Mouse (Mus musculus): ENCODE data around the gene Mlh1. TPM values are rescaled to one million over a fixed set of nuclear protein-coding genes. Genes with fewer than 3 reads are reported as not detected.

Gene Mlh1
- polyA plus RNA-seq, 1 experiment from 2014 or later, result 26.3 TPM

DNA sequence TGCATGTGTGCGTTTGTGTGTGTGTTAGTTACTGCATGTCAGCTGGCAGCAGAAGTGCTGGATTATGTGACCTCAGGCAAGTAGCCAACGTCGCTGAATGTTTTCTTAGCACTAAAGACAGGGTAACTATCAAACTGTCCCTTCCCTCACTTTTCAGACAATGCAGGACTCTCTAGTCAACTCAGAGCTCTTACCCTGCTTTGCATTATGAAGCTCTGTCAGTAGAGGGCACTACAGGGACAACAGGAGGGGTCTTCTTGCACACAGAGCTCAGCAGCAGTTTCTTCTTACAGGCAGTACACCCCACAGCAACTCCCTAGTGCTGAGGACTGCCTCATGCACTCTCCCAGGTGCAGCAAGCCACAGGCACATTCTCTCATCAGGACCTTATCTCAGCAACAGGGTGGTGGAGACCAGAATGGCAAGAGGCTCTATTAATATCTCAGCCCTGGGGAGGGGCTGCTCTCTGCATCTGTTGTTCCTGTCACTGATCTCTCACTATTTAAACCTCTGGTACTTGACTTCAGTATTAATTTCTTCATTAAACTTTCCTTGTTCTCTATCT is 23.8 kb downstream of the Mlh1 start:
- no peak overlapping the region for H3K27ac ChIP-seq (replicated peaks)
- WGBS, result 83% methylated on average over 3 of the region's 3 CpGs

DNA sequence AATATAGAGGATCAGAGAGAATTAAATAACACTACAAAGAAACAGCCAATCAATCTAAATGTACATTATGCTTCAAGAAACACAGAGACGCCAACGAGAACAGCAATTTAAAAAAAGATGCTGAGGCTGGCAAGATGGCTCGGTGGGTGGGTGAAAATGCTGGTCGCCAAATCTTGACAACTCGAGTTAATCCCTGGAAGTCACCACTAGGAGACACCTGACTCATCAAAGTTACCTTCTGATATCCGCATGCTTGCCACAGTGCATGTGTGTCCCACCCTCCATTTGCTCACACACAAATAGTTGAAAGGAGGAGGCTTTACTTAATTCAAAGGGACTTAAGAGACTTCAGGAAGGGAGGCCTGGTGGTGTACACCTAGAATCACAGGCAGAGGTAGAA is 26.0 kb downstream of the Mlh1 start:
- Histone ChIP-seq H3K9me3 (replicated peaks) (no peaks in the 10 kb centered on the region), H3K36me3 (peaks cover 47% of the 10 kb centered on the region), H3K27me3 (replicated peaks) (no peaks in the 10 kb centered on the region), H3K4me2 (no peak overlapping the region), H3K4me3 (replicated peaks) (no peak overlapping the region), H3K4me1 (no peaks in the 10 kb centered on the region), H3K9ac (replicated peaks) (no peak overlapping the region), H3K27ac (replicated peaks) (no peak overlapping the region)
- no peak for ATAC-seq (ENCODE audit: low FRiP score)
- WGBS, result 77% methylated on average over 6 of the region's 6 CpGs

More for the DNA sequence above, 23.8 kb downstream of the Mlh1 start:
- Histone ChIP-seq H3K9ac (replicated peaks) (no peak overlapping the region), H3K36me3 (peaks cover 52% of the 10 kb centered on the region), H3K27me3 (replicated peaks) (no peaks in the 10 kb centered on the region), H3K4me1 (no peaks in the 10 kb centered on the region), H3K9me3 (replicated peaks) (no peaks in the 10 kb centered on the region), H3K4me2 (no peak overlapping the region), H3K4me3 (replicated peaks) (no peak overlapping the region)
- ATAC-seq (ENCODE audit: low FRiP score), result no peak

DNA sequence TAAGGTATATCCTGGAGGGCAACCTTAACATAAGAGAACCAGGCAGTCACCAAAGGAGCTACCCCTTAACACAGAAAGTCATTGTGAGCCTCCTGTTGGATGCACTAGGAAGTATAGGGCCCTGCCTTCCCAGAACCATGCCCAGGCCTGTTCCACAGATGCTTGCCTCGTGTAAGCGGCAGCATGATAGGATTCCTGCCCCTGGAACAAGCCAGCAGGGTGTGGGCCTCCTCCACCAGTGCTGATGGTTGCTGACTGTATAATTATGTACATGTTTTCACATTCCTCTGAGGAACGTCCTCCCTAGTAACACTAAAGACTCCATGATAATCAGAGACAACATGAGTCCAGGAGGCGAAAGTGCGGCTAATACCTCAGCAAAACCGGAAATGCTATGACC is 28.2 kb downstream of the Mlh1 start:
- Histone ChIP-seq H3K4me3 (replicated peaks) (no peak overlapping the region), H3K36me3 (peaks cover 49% of the 10 kb centered on the region), H3K27ac (replicated peaks) (no peak overlapping the region)

DNA sequence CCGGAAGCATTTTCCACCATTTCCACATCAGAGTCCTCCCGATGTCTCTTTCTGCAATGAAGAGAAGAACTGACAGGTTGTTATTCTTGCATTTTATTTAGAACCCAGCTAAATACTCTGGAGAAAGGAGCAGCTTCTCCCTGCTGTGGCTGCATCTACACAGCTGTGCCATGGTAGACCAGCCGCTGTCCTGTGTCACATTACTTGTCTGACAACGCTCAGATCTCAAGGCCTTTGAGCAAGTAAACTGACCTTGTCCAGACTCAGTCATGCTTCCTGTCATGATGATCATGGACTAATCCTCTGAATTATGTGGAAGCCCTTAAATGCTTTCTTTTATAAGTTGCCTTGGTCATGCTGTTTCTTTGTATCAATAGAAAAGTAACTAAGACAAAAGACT is 31.8 kb downstream of the Mlh1 start:
- Histone ChIP-seq H3K36me3 (peaks cover 62% of the 10 kb centered on the region), H3K4me2 (no peak overlapping the region), H3K27ac (replicated peaks) (no peak overlapping the region), H3K9ac (replicated peaks) (no peak overlapping the region), H3K27me3 (replicated peaks) (no peaks in the 10 kb centered on the region), H3K9me3 (replicated peaks) (no peaks in the 10 kb centered on the region), H3K4me3 (replicated peaks) (no peak overlapping the region), H3K4me1 (no peaks in the 10 kb centered on the region)
- no peak for ATAC-seq (ENCODE audit: low FRiP score)
- 82% methylated on average over 4 of the region's 4 CpGs for WGBS

More for the DNA sequence above, 28.2 kb downstream of the Mlh1 start:
- no peaks in the 10 kb centered on the region for H3K9me3 ChIP-seq (replicated peaks)
- H3K4me2 ChIP-seq, result no peak overlapping the region
- H3K9ac ChIP-seq (replicated peaks), result no peak overlapping the region
- ATAC-seq (ENCODE audit: low FRiP score), result no peak
- H3K27me3 ChIP-seq (replicated peaks), result no peaks in the 10 kb centered on the region
- H3K4me1 ChIP-seq, result no peaks in the 10 kb centered on the region
- 94% methylated on average over 6 of the region's 6 CpGs for WGBS

DNA sequence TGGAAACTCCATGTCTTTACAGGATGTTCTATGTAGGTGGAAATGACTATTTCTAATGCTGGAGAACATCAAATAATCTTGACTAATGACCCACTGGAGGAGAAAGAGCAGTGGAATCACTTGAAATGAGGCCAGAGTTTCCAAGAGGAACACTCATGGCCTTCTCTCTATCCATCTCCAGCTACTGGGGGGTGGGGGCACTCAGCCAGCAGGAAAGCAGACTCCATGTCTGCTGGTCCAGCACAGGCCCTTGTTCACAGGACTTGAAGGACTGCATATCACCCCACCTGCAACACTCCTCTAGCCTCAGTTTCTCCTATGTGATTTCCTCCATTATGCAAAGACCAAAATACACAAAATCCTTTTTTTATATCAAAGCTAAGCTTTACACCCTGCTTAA is 33.9 kb downstream of the Mlh1 start:
- Histone ChIP-seq H3K4me1 (no peaks in the 10 kb centered on the region), H3K36me3 (peaks cover 73% of the 10 kb centered on the region), H3K9ac (replicated peaks) (no peak overlapping the region), H3K27ac (replicated peaks) (no peak overlapping the region), H3K9me3 (replicated peaks) (no peaks in the 10 kb centered on the region), H3K4me2 (no peak overlapping the region), H3K4me3 (replicated peaks) (no peak overlapping the region), H3K27me3 (replicated peaks) (no peaks in the 10 kb centered on the region)
- ATAC-seq (ENCODE audit: low FRiP score), result no peak

DNA sequence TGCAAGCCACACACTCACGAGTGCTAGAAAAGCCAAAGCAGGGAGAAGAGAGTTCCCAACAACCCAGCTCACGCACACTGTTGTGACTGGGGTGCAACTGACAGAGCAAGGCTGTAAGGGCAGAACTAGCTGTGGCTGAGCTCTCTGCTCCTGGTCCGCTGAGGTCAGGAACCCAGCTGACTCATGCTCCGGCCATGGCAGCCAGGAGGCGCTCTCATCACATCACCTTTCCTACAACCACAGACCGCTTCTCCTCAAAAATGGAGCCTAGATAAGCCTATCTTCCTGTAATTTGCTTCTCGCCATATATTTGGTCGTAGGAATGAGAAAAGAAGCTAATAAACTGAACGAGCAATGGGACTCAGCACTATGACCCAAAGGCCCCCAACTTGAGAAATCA is 36.9 kb downstream of the Mlh1 start:
- H3K27me3 ChIP-seq (replicated peaks), result no peaks in the 10 kb centered on the region
- no peak overlapping the region for H3K27ac ChIP-seq (replicated peaks)
- H3K4me1 ChIP-seq, result no peaks in the 10 kb centered on the region
- H3K4me3 ChIP-seq (replicated peaks), result no peak overlapping the region
- H3K9ac ChIP-seq (replicated peaks), result no peak overlapping the region
- no peak overlapping the region for H3K4me2 ChIP-seq
- no peak for ATAC-seq (ENCODE audit: low FRiP score)
- no peaks in the 10 kb centered on the region for H3K9me3 ChIP-seq (replicated peaks)
- 92% methylated on average over 9 of the region's 9 CpGs for WGBS
- H3K36me3 ChIP-seq, result peaks cover 66% of the 10 kb centered on the region

DNA sequence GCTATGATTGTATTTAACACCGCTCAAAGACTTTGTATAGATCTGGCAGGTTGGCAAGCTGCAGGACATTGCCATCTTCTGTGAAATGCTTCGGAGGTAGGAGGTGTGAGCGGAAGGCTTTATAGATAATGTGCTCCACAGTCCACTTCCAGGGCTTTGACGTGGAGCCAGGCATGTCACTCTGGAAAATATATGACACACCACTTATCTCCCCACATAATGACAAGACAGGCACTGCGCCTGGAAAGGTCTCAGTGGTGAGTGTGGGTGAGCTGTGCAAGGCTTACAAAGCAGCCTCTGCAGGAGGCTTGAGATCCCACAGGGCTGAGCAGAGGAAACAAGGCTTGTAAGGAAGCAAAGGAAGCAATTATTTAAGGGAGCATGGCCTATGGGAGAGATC is 43.1 kb downstream of the Mlh1 start:
- ATAC-seq (ENCODE audit: low FRiP score), result no peak
- Histone ChIP-seq H3K9ac (replicated peaks) (no peak overlapping the region), H3K4me1 (no peaks in the 10 kb centered on the region), H3K27ac (replicated peaks) (no peak overlapping the region), H3K36me3 (peaks cover 72% of the 10 kb centered on the region), H3K27me3 (replicated peaks) (no peaks in the 10 kb centered on the region), H3K9me3 (replicated peaks) (no peaks in the 10 kb centered on the region), H3K4me2 (no peak overlapping the region), H3K4me3 (replicated peaks) (no peak overlapping the region)
- 70% methylated on average over 5 of the region's 5 CpGs for WGBS

DNA sequence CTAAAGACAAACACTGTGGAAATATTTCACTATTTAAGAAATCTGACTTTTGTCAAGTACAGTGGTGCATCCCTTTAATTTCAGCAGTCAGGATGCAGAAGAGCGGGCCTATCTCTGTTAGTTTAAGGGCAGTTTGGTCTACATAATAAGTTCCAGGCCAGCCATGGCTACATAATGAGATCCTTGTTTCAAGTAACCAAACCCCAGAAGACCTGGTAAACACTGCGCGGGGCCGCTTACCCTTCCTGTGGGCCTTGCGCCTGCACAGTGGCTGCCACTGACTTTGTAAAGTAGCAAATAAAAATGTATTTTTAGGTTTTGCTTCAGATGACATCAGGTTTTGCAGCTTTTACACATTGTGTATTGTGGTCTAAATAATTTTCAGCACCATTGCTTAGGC is 48.2 kb downstream of the Mlh1 start:
- H3K9me3 ChIP-seq (replicated peaks), result no peaks in the 10 kb centered on the region
- no peaks in the 10 kb centered on the region for H3K27me3 ChIP-seq (replicated peaks)
- H3K4me2 ChIP-seq, result no peak overlapping the region
- WGBS, result 96% methylated on average over 5 of the region's 5 CpGs
- no peak for ATAC-seq (ENCODE audit: low FRiP score)
- H3K9ac ChIP-seq (replicated peaks), result no peak overlapping the region
- no peaks in the 10 kb centered on the region for H3K4me1 ChIP-seq
- peaks cover 83% of the 10 kb centered on the region for H3K36me3 ChIP-seq
- no peak overlapping the region for H3K27ac ChIP-seq (replicated peaks)
- no peak overlapping the region for H3K4me3 ChIP-seq (replicated peaks)

DNA sequence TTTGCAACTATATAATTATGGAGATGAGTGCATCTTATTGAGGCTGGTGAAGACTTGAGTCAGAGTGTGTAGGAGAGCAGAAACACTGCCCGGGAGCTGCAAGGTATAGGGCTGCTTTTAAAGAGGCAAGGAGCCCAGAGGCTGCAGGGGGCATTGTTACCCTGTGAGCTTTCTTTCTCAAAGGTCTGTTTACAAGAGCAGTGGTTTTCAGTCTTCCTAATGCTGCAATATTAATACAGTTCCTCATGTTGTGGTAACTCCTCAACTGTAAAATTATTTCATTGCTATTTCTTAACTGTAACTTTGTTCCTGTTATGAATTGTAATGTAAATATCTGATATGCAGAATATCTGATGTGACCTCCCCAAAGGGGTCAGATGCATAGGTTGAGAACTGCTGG is 50.0 kb downstream of the Mlh1 start:
- Histone ChIP-seq H3K27me3 (replicated peaks) (no peaks in the 10 kb centered on the region), H3K36me3 (peaks cover 75% of the 10 kb centered on the region), H3K27ac (replicated peaks) (no peak overlapping the region), H3K9ac (replicated peaks) (no peak overlapping the region), H3K4me3 (replicated peaks) (no peak overlapping the region), H3K9me3 (replicated peaks) (no peaks in the 10 kb centered on the region), H3K4me1 (no peaks in the 10 kb centered on the region), H3K4me2 (no peak overlapping the region)
- 74% methylated on average over 1 of the region's 1 CpGs for WGBS
- no peak for ATAC-seq (ENCODE audit: low FRiP score)

DNA sequence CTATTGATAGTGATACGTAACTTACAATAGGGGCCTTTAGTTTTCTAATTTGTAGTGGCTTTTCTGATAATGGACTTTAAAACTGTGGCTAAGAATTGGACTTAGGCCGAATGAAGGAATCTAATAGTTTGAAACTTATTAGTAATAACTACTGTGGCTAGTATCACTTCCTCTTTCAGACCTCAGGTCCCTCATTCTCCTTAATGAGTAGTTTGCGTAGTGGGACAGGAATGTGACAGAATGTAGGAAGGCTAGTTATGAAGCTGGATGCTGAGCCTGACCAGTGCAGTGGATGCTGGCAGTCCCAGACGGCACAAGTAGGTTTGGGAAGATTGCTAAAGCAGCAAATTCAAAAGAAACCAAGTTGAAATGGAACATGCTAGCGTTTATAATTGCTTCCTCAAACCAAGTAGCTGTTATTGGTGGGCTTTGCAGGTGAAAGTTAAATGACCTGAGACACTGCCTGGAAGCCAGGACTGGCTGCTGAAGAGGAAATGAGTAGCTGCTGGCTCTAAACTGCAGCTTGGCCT is 51.0 kb downstream of the Mlh1 start:
- Histone ChIP-seq H3K27me3 (replicated peaks) (no peaks in the 10 kb centered on the region), H3K4me3 (replicated peaks) (no peak overlapping the region), H3K9me3 (replicated peaks) (no peaks in the 10 kb centered on the region), H3K36me3 (peaks cover 70% of the 10 kb centered on the region), H3K4me1 (no peaks in the 10 kb centered on the region), H3K27ac (replicated peaks) (no peak overlapping the region), H3K9ac (replicated peaks) (no peak overlapping the region), H3K4me2 (no peak overlapping the region)
- ATAC-seq (ENCODE audit: low FRiP score), result no peak
- WGBS, result 95% methylated on average over 5 of the region's 5 CpGs

DNA sequence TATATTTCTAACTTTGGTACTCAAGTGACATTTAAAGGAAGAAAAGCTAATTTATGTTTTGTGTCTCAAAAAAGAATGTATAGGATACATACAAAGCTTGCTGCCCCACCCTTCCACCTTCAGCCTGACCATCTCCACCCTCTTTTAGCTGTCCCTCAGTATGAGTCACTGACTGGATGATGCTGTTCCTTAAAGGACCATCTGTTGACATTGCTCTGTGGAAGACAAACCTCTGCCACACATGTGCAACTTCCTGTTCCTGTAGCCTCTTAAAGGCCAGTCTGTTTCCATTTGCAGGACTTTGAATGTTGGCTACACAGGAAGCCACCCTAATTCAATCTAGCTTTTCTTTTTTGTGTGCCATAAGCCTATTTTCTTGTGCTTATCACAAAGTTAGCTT is 55.2 kb downstream of the Mlh1 start:
- H3K9me3 ChIP-seq (replicated peaks), result no peaks in the 10 kb centered on the region
- no peaks in the 10 kb centered on the region for H3K27me3 ChIP-seq (replicated peaks)
- no peak for ATAC-seq (ENCODE audit: low FRiP score)
- H3K4me3 ChIP-seq (replicated peaks), result no peak overlapping the region
- H3K36me3 ChIP-seq, result peaks cover 57% of the 10 kb centered on the region
- no peaks in the 10 kb centered on the region for H3K4me1 ChIP-seq
- no peak overlapping the region for H3K9ac ChIP-seq (replicated peaks)
- no peak overlapping the region for H3K4me2 ChIP-seq
- H3K27ac ChIP-seq (replicated peaks), result no peak overlapping the region

DNA sequence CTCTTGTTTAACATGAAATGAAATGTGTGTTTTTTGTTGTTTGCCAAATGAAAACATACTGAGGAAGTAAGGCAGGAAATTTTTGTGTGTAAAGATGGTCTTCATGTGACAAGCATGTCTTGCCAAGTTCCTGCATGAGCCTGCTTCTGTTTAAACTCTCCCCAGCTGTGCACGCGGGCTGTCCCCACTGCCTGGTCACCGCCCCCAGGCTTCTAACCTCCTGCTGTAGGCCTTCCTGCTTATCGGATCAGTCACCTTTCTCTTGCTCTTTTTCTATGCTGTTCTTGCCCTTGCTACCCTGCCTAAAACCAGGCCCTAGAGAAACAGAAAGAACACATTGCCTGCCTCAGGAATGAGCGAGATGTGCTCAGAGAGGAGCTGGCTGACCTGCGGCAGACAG is 58.1 kb downstream of the Mlh1 start:
- no peak for ATAC-seq (ENCODE audit: low FRiP score)
- no peak overlapping the region for H3K4me3 ChIP-seq (replicated peaks)
- H3K36me3 ChIP-seq, result peaks cover 38% of the 10 kb centered on the region
- no peaks in the 10 kb centered on the region for H3K4me1 ChIP-seq
- no peaks in the 10 kb centered on the region for H3K9me3 ChIP-seq (replicated peaks)
- WGBS, result 85% methylated on average over 6 of the region's 6 CpGs
- H3K4me2 ChIP-seq, result no peak overlapping the region
- H3K27me3 ChIP-seq (replicated peaks), result no peaks in the 10 kb centered on the region
- no peak overlapping the region for H3K9ac ChIP-seq (replicated peaks)
- H3K27ac ChIP-seq (replicated peaks), result no peak overlapping the region

Measured in neural tube, embryonic 15.5 days (tissue).